In the genomic region with DNA sequence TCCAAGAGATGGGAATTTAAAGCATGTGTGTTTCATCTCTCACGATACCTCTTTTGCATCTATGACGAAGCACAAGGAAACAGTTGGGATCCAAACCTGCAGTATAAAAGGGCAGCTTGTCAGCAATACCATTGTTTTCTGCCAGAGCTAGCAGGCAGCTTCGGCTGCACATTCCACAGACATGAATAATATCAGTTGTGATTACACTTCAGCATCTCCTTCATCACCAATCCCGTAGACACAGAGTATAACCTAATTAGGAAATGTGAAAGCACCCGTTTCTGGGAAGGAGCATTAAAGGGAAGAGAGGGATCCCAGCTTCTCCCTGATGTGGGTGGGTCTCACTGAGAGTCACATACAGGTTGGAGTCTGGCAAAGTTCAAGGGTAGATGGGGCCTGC, we compare ENCODE assay signal across 24 mouse cellular contexts. TPM values are rescaled to one million over a fixed set of nuclear protein-coding genes. Genes with fewer than 3 reads are reported as not detected.
DNase-seq lines count a peak whose midpoint lies in the region; ATAC-seq and TF ChIP-seq lines count a peak whose summit lies in the region.
"Had no signal": no experiment of that assay in that cellular context is flagged by ENCODE, and none has a peak within 500 bp of the region (broad histone marks: within the 10 kb centered on the region; RNA-seq: fewer than 3 reads in every experiment).

No protein-coding gene starts in this region.

- H3K36me3 ChIP-seq in heart, embryonic 12.5 days: no peaks in the 10 kb centered on the region
- no peaks in the 10 kb centered on the region for H3K36me3 ChIP-seq in intestine, embryonic 14.5 days (ENCODE audit: control insufficient read depth, insufficient read depth, low read length)
- no peaks in the 10 kb centered on the region for H3K36me3 ChIP-seq in intestine, postnatal 0 days (ENCODE audit: control insufficient read depth, insufficient read depth)
- H3K36me3 ChIP-seq: embryonic facial prominence, embryonic 15.5 days; forebrain, embryonic 15.5 days; hindbrain, embryonic 13.5 days; limb, embryonic 10.5 days; liver, embryonic 15.5 days; lung, embryonic 15.5 days had no signal

- no peak for ATAC-seq in heart, embryonic 12.5 days (ENCODE audit: insufficient number of reproducible peaks, low FRiP score)
- peak; percentile 40; the same call in 1 of the 2 replicates for ATAC-seq in intestine, embryonic 14.5 days (replicated peaks; ENCODE audit: low FRiP score, low TSS enrichment, low read depth)
- ATAC-seq in intestine, postnatal 0 days: no peak
- ATAC-seq: forebrain, embryonic 15.5 days; inflammation-experienced regulatory T-cells, adult 6 months; midbrain, embryonic 16.5 days had no signal

- DNase-seq in heart, adult 8-10 months (ENCODE audit: low spot score): no peak
- no peak for DNase-seq in intestine, embryonic 14.5 days (ENCODE audit: low spot score)
- peak; percentile 64 for DNase-seq in R1 (ENCODE audit: low read depth, low spot score)
- DNase-seq in cerebellum, adult 18-20 months: no peak
- no peak for DNase-seq in layer of hippocampus, postnatal 10 days (ENCODE audit: low spot score in 2 of 2)
- DNase-seq: adrenal gland, postnatal 36 days; B cell, adult 2 months; cerebellum, adult 9-11 months; gastrocnemius, postnatal 10 days; kidney, adult 8-10 months; kidney, postnatal 10 days; liver; right cerebral cortex, postnatal 4 days had no signal

- no peak for TF ChIP-seq CTCF in intestine, postnatal 0 days (IDR thresholded peaks at IDR 0.05; ENCODE audit: low read depth)

- 23% methylated on average over 5 of the region's 5 CpGs for WGBS in heart, embryonic 12.5 days
- WGBS in intestine, embryonic 14.5 days: 48% methylated on average over 5 of the region's 5 CpGs
- WGBS in intestine, postnatal 0 days: 50% methylated on average over 5 of the region's 5 CpGs

- H3K4me3 ChIP-seq in heart, embryonic 12.5 days: no peak overlapping the region
- no peak overlapping the region for H3K4me3 ChIP-seq in intestine, embryonic 14.5 days (ENCODE audit: low read depth, low read length)
- H3K4me3 ChIP-seq in intestine, postnatal 0 days (ENCODE audit: low read depth, low read length): no peak overlapping the region
- H3K4me3 ChIP-seq: embryonic facial prominence, embryonic 15.5 days; forebrain, embryonic 15.5 days; hindbrain, embryonic 13.5 days; limb, embryonic 10.5 days; liver, embryonic 15.5 days; lung, embryonic 15.5 days had no signal

- H3K27me3 ChIP-seq in heart, embryonic 12.5 days (replicated peaks): no peaks in the 10 kb centered on the region
- H3K27me3 ChIP-seq in intestine, embryonic 14.5 days (replicated peaks; ENCODE audit: control insufficient read depth, insufficient read depth, low read length): no peaks in the 10 kb centered on the region
- H3K27me3 ChIP-seq in intestine, postnatal 0 days (replicated peaks; ENCODE audit: control insufficient read depth, insufficient read depth, low read length): no peaks in the 10 kb centered on the region
- H3K27me3 ChIP-seq: embryonic facial prominence, embryonic 15.5 days; forebrain, embryonic 15.5 days; hindbrain, embryonic 13.5 days; liver, embryonic 15.5 days; lung, embryonic 15.5 days had no signal

- peak overlapping the region; percentile 51; the same call in 1 of the 2 replicates for H3K27ac ChIP-seq in heart, embryonic 12.5 days (ENCODE audit: poor library complexity, severe bottlenecking)
- H3K27ac ChIP-seq in intestine, embryonic 14.5 days (ENCODE audit: low read depth): no peak overlapping the region; the same call in 1 of the 2 replicates
- no peak overlapping the region for H3K27ac ChIP-seq in intestine, postnatal 0 days (ENCODE audit: low read depth, low read length)
- H3K27ac ChIP-seq: embryonic facial prominence, embryonic 15.5 days; forebrain, embryonic 15.5 days; hindbrain, embryonic 13.5 days; limb, embryonic 10.5 days; liver, embryonic 15.5 days; lung, embryonic 15.5 days; macrophage had no signal

- no peak overlapping the region for H3K4me2 ChIP-seq in heart, embryonic 12.5 days
- no peak overlapping the region for H3K4me2 ChIP-seq in intestine, embryonic 14.5 days (ENCODE audit: low read length)
- no peak overlapping the region for H3K4me2 ChIP-seq in intestine, postnatal 0 days (replicated peaks; ENCODE audit: low read depth)
- H3K4me2 ChIP-seq: embryonic facial prominence, embryonic 15.5 days; forebrain, embryonic 15.5 days; hindbrain, embryonic 13.5 days; liver, embryonic 15.5 days; lung, embryonic 15.5 days had no signal

- H3K9me3 ChIP-seq in heart, embryonic 12.5 days (replicated peaks): no peaks in the 10 kb centered on the region
- no peaks in the 10 kb centered on the region for H3K9me3 ChIP-seq in intestine, embryonic 14.5 days (ENCODE audit: control insufficient read depth, low read length)
- H3K9me3 ChIP-seq in intestine, postnatal 0 days (ENCODE audit: control insufficient read depth): no peaks in the 10 kb centered on the region
- H3K9me3 ChIP-seq: embryonic facial prominence, embryonic 15.5 days; forebrain, embryonic 15.5 days; hindbrain, embryonic 13.5 days; limb, embryonic 10.5 days; liver, embryonic 15.5 days; lung, embryonic 15.5 days had no signal

- H3K4me1 ChIP-seq in heart, embryonic 12.5 days (replicated peaks): peaks cover 19% of the 10 kb centered on the region
- H3K4me1 ChIP-seq in intestine, embryonic 14.5 days (replicated peaks; ENCODE audit: control insufficient read depth, insufficient read depth, low read length): 0 out of 2 replicates have a peak, but pooled peaks cover 4% of the 10 kb centered on the region
- H3K4me1 ChIP-seq in intestine, postnatal 0 days (replicated peaks; ENCODE audit: control insufficient read depth, insufficient read depth, low read length): no peaks in the 10 kb centered on the region
- H3K4me1 ChIP-seq: embryonic facial prominence, embryonic 15.5 days; forebrain, embryonic 15.5 days; hindbrain, embryonic 13.5 days; liver, embryonic 15.5 days had no signal

- no peak overlapping the region for H3K9ac ChIP-seq in heart, embryonic 12.5 days
- H3K9ac ChIP-seq in intestine, embryonic 14.5 days (ENCODE audit: low read length): no peak overlapping the region
- H3K9ac ChIP-seq in intestine, postnatal 0 days (ENCODE audit: low read depth, low read length): no peak overlapping the region
- H3K9ac ChIP-seq: embryonic facial prominence, embryonic 15.5 days; forebrain, embryonic 15.5 days; hindbrain, embryonic 13.5 days; liver, embryonic 15.5 days; lung, embryonic 15.5 days had no signal

RNA-seq across cellular contexts. Expression of a gene that starts 18.1 kb away (rescaled TPM):
- 41.3 and 42.8 TPM in 2 replicates for polyA plus RNA-seq in heart, embryonic 12.5 days (2016; fragmentation: Nextera tagmentation; extraction: Ambion mirVana)
- 10 to 100 TPM; 26.6 to 36.4 (median 30.3) TPM for total RNA-seq in heart, adult 8-10 months (2022)
- polyA plus RNA-seq in intestine, embryonic 14.5 days (2014; fragmentation: Nextera tagmentation; extraction: Ambion mirVana): 51.3 and 55.0 TPM in 2 replicates
- polyA plus RNA-seq in intestine, postnatal 0 days (2015; fragmentation: Nextera tagmentation; extraction: Ambion mirVana): 41.0 and 46.7 TPM in 2 replicates
- total RNA-seq in layer of hippocampus, postnatal 10 days (2021): 10 to 100 TPM; 13.7 to 16.4 TPM
